Mouse (Mus musculus): ENCODE results near the gene Gm49337. TPM values are rescaled to one million over a fixed set of nuclear protein-coding genes. Genes with fewer than 3 reads are reported as not detected.

The Gm49337 gene
- polyA plus RNA-seq, 1 experiment from 2014 or later: not detected

- H3K4me3 ChIP-seq (ENCODE audit: low read depth, low read length): no peak overlapping the region
- no peak overlapping the region for H3K9ac ChIP-seq (replicated peaks; ENCODE audit: low read depth, low read length)
- no peaks in the 10 kb centered on the region for H3K27me3 ChIP-seq (ENCODE audit: control insufficient read depth, insufficient read depth, low read length)
- H3K4me1 ChIP-seq (ENCODE audit: control insufficient read depth, insufficient read depth, low read length): peaks cover 7% of the 10 kb centered on the region; the same call in 1 of the 2 replicates
- ATAC-seq (ENCODE audit: low read depth): no peak
- H3K36me3 ChIP-seq (ENCODE audit: control insufficient read depth, insufficient read depth, low read length): no peaks in the 10 kb centered on the region
- no peaks in the 10 kb centered on the region for H3K9me3 ChIP-seq (ENCODE audit: control insufficient read depth, low read length)
- 77% methylated on average over 1 of the region's 1 CpGs for WGBS
- no peak overlapping the region for H3K4me2 ChIP-seq (ENCODE audit: low read depth, low read length)
- H3K27ac ChIP-seq (ENCODE audit: low read depth, low read length): no peak overlapping the region
These were observed 31.4 kb upstream of the Gm49337 start for GRCm38 (mm10) chr4:116141736-116142135.

GRCm38 (mm10) chr4:116142269-116142668, 30.9 kb upstream of the Gm49337 start:
- Histone ChIP-seq H3K27ac (ENCODE audit: low read depth, low read length) (no peak overlapping the region), H3K9ac (replicated peaks; ENCODE audit: low read depth, low read length) (no peak overlapping the region), H3K4me1 (ENCODE audit: control insufficient read depth, insufficient read depth, low read length) (peaks cover 7% of the 10 kb centered on the region; the same call in 1 of the 2 replicates), H3K4me2 (ENCODE audit: low read depth, low read length) (no peak overlapping the region), H3K4me3 (ENCODE audit: low read depth, low read length) (no peak overlapping the region), H3K27me3 (ENCODE audit: control insufficient read depth, insufficient read depth, low read length) (no peaks in the 10 kb centered on the region), H3K36me3 (ENCODE audit: control insufficient read depth, insufficient read depth, low read length) (no peaks in the 10 kb centered on the region), H3K9me3 (ENCODE audit: control insufficient read depth, low read length) (no peaks in the 10 kb centered on the region)
- ATAC-seq (ENCODE audit: low read depth): no peak
- WGBS: 71% methylated on average over 7 of the region's 7 CpGs

- WGBS: 8% methylated on average over 7 of the region's 7 CpGs
- no peaks in the 10 kb centered on the region for H3K27me3 ChIP-seq (ENCODE audit: control insufficient read depth, insufficient read depth, low read length)
- H3K9ac ChIP-seq (replicated peaks; ENCODE audit: low read depth, low read length): no peak overlapping the region; the same call in 1 of the 2 replicates
- peak overlapping the region; percentile 97 for H3K4me2 ChIP-seq (ENCODE audit: low read depth, low read length)
- peak overlapping the region; percentile 45 for H3K4me3 ChIP-seq (ENCODE audit: low read depth, low read length)
- ATAC-seq (ENCODE audit: low read depth): no peak
- H3K36me3 ChIP-seq (ENCODE audit: control insufficient read depth, insufficient read depth, low read length): no peaks in the 10 kb centered on the region
- no peak overlapping the region for H3K27ac ChIP-seq (ENCODE audit: low read depth, low read length)
- peaks cover 7% of the 10 kb centered on the region; the same call in 1 of the 2 replicates for H3K4me1 ChIP-seq (ENCODE audit: control insufficient read depth, insufficient read depth, low read length)
- H3K9me3 ChIP-seq (ENCODE audit: control insufficient read depth, low read length): no peaks in the 10 kb centered on the region
These were observed 29.8 kb upstream of the Gm49337 start for GRCm38 (mm10) chr4:116143317-116143811.

GRCm38 (mm10) chr4:116143891-116144717, 29.1 kb upstream of the Gm49337 start:
- Histone ChIP-seq H3K36me3 (ENCODE audit: control insufficient read depth, insufficient read depth, low read length) (no peaks in the 10 kb centered on the region), H3K4me2 (ENCODE audit: low read depth, low read length) (peak overlapping the region; percentile 97), H3K9me3 (ENCODE audit: control insufficient read depth, low read length) (no peaks in the 10 kb centered on the region), H3K27me3 (ENCODE audit: control insufficient read depth, insufficient read depth, low read length) (no peaks in the 10 kb centered on the region), H3K9ac (replicated peaks; ENCODE audit: low read depth, low read length) (peak overlapping the region; percentile 57), H3K27ac (ENCODE audit: low read depth, low read length) (no peak overlapping the region), H3K4me3 (ENCODE audit: low read depth, low read length) (peak overlapping the region; percentile 45), H3K4me1 (ENCODE audit: control insufficient read depth, insufficient read depth, low read length) (peaks cover 7% of the 10 kb centered on the region; the same call in 1 of the 2 replicates)
- WGBS: under 1% methylated on average over 40 of the region's 47 CpGs
- peak; percentile 76 for ATAC-seq (ENCODE audit: low read depth)

GRCm38 (mm10) chr4:116149812-116150155, 23.4 kb upstream of the Gm49337 start:
- peak overlapping the region; percentile 73 for H3K4me2 ChIP-seq (ENCODE audit: low read depth, low read length)
- peak overlapping the region; percentile 70 for H3K4me3 ChIP-seq (ENCODE audit: low read depth, low read length)
- peak overlapping the region; percentile 94 for H3K9ac ChIP-seq (replicated peaks; ENCODE audit: low read depth, low read length)
- H3K9me3 ChIP-seq (ENCODE audit: control insufficient read depth, low read length): no peaks in the 10 kb centered on the region
- H3K27me3 ChIP-seq (ENCODE audit: control insufficient read depth, insufficient read depth, low read length): no peaks in the 10 kb centered on the region
- 20% methylated on average over 6 of the region's 6 CpGs for WGBS
- peaks cover 7% of the 10 kb centered on the region for H3K4me1 ChIP-seq (ENCODE audit: control insufficient read depth, insufficient read depth, low read length)
- ATAC-seq (ENCODE audit: low read depth): peak; percentile 13; the same call in 1 of the 2 replicates
- peak overlapping the region; percentile 78 for H3K27ac ChIP-seq (ENCODE audit: low read depth, low read length)
- peaks cover 18% of the 10 kb centered on the region for H3K36me3 ChIP-seq (ENCODE audit: control insufficient read depth, insufficient read depth, low read length)

GRCm38 (mm10) chr4:116150156-116150861, 22.9 kb upstream of the Gm49337 start:
- peaks cover 7% of the 10 kb centered on the region for H3K4me1 ChIP-seq (ENCODE audit: control insufficient read depth, insufficient read depth, low read length)
- H3K4me3 ChIP-seq (ENCODE audit: low read depth, low read length): peak overlapping the region; percentile 70
- peak; percentile 94 for ATAC-seq (ENCODE audit: low read depth)
- H3K27ac ChIP-seq (ENCODE audit: low read depth, low read length): peak overlapping the region; percentile 78
- WGBS: under 1% methylated on average over 32 of the region's 73 CpGs
- H3K27me3 ChIP-seq (ENCODE audit: control insufficient read depth, insufficient read depth, low read length): no peaks in the 10 kb centered on the region
- peak overlapping the region; percentile 94 for H3K9ac ChIP-seq (replicated peaks; ENCODE audit: low read depth, low read length)
- peaks cover 22% of the 10 kb centered on the region for H3K36me3 ChIP-seq (ENCODE audit: control insufficient read depth, insufficient read depth, low read length)
- H3K9me3 ChIP-seq (ENCODE audit: control insufficient read depth, low read length): no peaks in the 10 kb centered on the region
- peak overlapping the region; percentile 73 for H3K4me2 ChIP-seq (ENCODE audit: low read depth, low read length)

- peak overlapping the region; percentile 73 for H3K4me2 ChIP-seq (ENCODE audit: low read depth, low read length)
- H3K9ac ChIP-seq (replicated peaks; ENCODE audit: low read depth, low read length): peak overlapping the region; percentile 94
- H3K27ac ChIP-seq (ENCODE audit: low read depth, low read length): no peak overlapping the region; the same call in 1 of the 2 replicates
- peaks cover 7% of the 10 kb centered on the region for H3K4me1 ChIP-seq (ENCODE audit: control insufficient read depth, insufficient read depth, low read length)
- H3K9me3 ChIP-seq (ENCODE audit: control insufficient read depth, low read length): no peaks in the 10 kb centered on the region
- H3K27me3 ChIP-seq (ENCODE audit: control insufficient read depth, insufficient read depth, low read length): no peaks in the 10 kb centered on the region
- 22% methylated on average over 4 of the region's 4 CpGs for WGBS
- peak overlapping the region; percentile 70 for H3K4me3 ChIP-seq (ENCODE audit: low read depth, low read length)
- peaks cover 26% of the 10 kb centered on the region for H3K36me3 ChIP-seq (ENCODE audit: control insufficient read depth, insufficient read depth, low read length)
- ATAC-seq (ENCODE audit: low read depth): no peak
These were observed 22.3 kb upstream of the Gm49337 start for GRCm38 (mm10) chr4:116150862-116151221.

- H3K4me2 ChIP-seq (ENCODE audit: low read depth, low read length): peak within 1 kb of the TSS; percentile 73
- peak within 1 kb of the TSS; percentile 94 for H3K9ac ChIP-seq (replicated peaks; ENCODE audit: low read depth, low read length)
- peak within 1 kb of the TSS; percentile 70 for H3K4me3 ChIP-seq (ENCODE audit: low read depth, low read length)
- no peak for ATAC-seq (ENCODE audit: low read depth)
- peak within 1 kb of the TSS; percentile 78 for H3K27ac ChIP-seq (ENCODE audit: low read depth, low read length)
- 80% methylated on average over 6 of the region's 6 CpGs for WGBS
- no peaks in the 10 kb centered on the region for H3K9me3 ChIP-seq (ENCODE audit: control insufficient read depth, low read length)
- H3K36me3 ChIP-seq (ENCODE audit: control insufficient read depth, insufficient read depth, low read length): peaks cover 30% of the 10 kb centered on the region
- H3K4me1 ChIP-seq (ENCODE audit: control insufficient read depth, insufficient read depth, low read length): peaks cover 7% of the 10 kb centered on the region
- no peaks in the 10 kb centered on the region for H3K27me3 ChIP-seq (ENCODE audit: control insufficient read depth, insufficient read depth, low read length)
These were observed 21.9 kb upstream of the Gm49337 start, which contains the start of gene Lurap1 for GRCm38 (mm10) chr4:116151238-116151637. TSS of gene Lurap1 (minus strand) at chr4:116151338.

GRCm38 (mm10) chr4:116152702-116153101, 20.5 kb upstream of the Gm49337 start:
- peaks cover 43% of the 10 kb centered on the region for H3K36me3 ChIP-seq (ENCODE audit: control insufficient read depth, insufficient read depth, low read length)
- H3K4me2 ChIP-seq (ENCODE audit: low read depth, low read length): no peak overlapping the region
- H3K9me3 ChIP-seq (ENCODE audit: control insufficient read depth, low read length): no peaks in the 10 kb centered on the region
- no peak overlapping the region for H3K27ac ChIP-seq (ENCODE audit: low read depth, low read length)
- H3K9ac ChIP-seq (replicated peaks; ENCODE audit: low read depth, low read length): no peak overlapping the region
- 96% methylated on average over 15 of the region's 15 CpGs for WGBS
- H3K27me3 ChIP-seq (ENCODE audit: control insufficient read depth, insufficient read depth, low read length): no peaks in the 10 kb centered on the region
- no peak for ATAC-seq (ENCODE audit: low read depth)
- peaks cover 7% of the 10 kb centered on the region for H3K4me1 ChIP-seq (ENCODE audit: control insufficient read depth, insufficient read depth, low read length)
- H3K4me3 ChIP-seq (ENCODE audit: low read depth, low read length): no peak overlapping the region

Measured in neural tube, embryonic 14.5 days (tissue).